Mouse (Mus musculus) limb, embryonic 14.5 days (tissue): ENCODE results near the gene Luzp4. TPM values are rescaled to one million over a fixed set of nuclear protein-coding genes. Genes with fewer than 3 reads are reported as not detected.
"Not testable (repeated sequence)": the region's sequence is repeated elsewhere in the genome, so short reads cannot be mapped to it uniquely, and the experiment has no call there.

Experiments
- ATAC-seq: fragments of 200-750 bp; cut with Nextera tagmentation; 2 replicates; pipeline ENCODE4 v1.8.0; 2017; ENCODE audit warnings: low read depth, moderate number of reproducible peaks, moderate TSS enrichment; ENCODE audit not compliant: low FRiP score
- DNase-seq: peaks from one replicate; pipeline ENCODE4 v3.0.0-alpha.2; 2015; ENCODE audit warnings: low spot score
- H3K27ac ChIP-seq: fragments of 300-500 bp; sonication (generic); replicated peaks from 2 replicates; pipeline ENCODE4 v1.5.1; 2014; ENCODE audit warnings: low read depth, mild to moderate bottlenecking, low read length, moderate library complexity, mixed read lengths
- H3K27me3 ChIP-seq: fragments of 300-500 bp; sonication (generic); 2 replicates; pipeline ENCODE4 v1.6.1; 2014; ENCODE audit warnings: low read length, mixed read lengths; ENCODE audit not compliant: control insufficient read depth, insufficient read depth
- H3K36me3 ChIP-seq: fragments of 300-500 bp; sonication (generic); 2 replicates; pipeline ENCODE4 v1.6.1; 2014; ENCODE audit warnings: mild to moderate bottlenecking, low read length, moderate library complexity, mixed read lengths; ENCODE audit not compliant: control insufficient read depth, insufficient read depth
- H3K4me1 ChIP-seq: fragments of 300-500 bp; sonication (generic); 2 replicates; pipeline ENCODE4 v1.6.1; 2014; ENCODE audit warnings: antibody characterized with exemption, low read length, mixed read lengths; ENCODE audit not compliant: control insufficient read depth, insufficient read depth
- H3K4me2 ChIP-seq: fragments of 300-500 bp; sonication (generic); replicated peaks from 2 replicates; pipeline ENCODE4 v1.6.1; 2014; ENCODE audit warnings: low read depth, mild to moderate bottlenecking, low read length, moderate library complexity; ENCODE audit not compliant: severe bottlenecking
- H3K4me3 ChIP-seq: fragments of 300-500 bp; sonication (generic); replicated peaks from 2 replicates; pipeline ENCODE4 v1.5.1; 2014; ENCODE audit warnings: low read length
- H3K9ac ChIP-seq: fragments of 300-500 bp; sonication (generic); 2 replicates; pipeline ENCODE4 v1.6.1; 2014; ENCODE audit warnings: mild to moderate bottlenecking, low read depth, low read length, moderate library complexity; ENCODE audit not compliant: severe bottlenecking
- H3K9me3 ChIP-seq: fragments of 300-500 bp; sonication (generic); 2 replicates; pipeline ENCODE4 v1.6.1; 2016; ENCODE audit warnings: low read length; ENCODE audit not compliant: control insufficient read depth
- WGBS: fragments of 180-500 bp; shearing (Covaris S2); extraction: QIAGEN DNeasy Blood & Tissue Kit; methylation state at CpG from one replicate; pipeline ENCODE4 v1.1.7; 2014; 5-methylcytosine and 5-hydroxymethylcytosine counted together
- polyA plus RNA-seq, 2 experiments: library from polyadenylated mRNA; depleted of rRNA in 1 of 2; stranded (reverse) in 1 of 2; unstranded in 1 of 2; fragments of >200 nt; fragmentation: Nextera tagmentation in 1 of 2; extraction: Ambion mirVana in 1 of 2; gene quantifications; 2 replicates each; pipeline versions ENCODE4 v1.2.1 to v1.2.3; 2012 to 2014

Luzp4 gene
- polyA plus RNA-seq (2012; rRNA removed) = not detected in 2 replicates
- not detected in 2 replicates for polyA plus RNA-seq (2014; fragmentation: Nextera tagmentation; extraction: Ambion mirVana)

- H3K9ac ChIP-seq, H3K4me2 ChIP-seq, ATAC-seq, DNase-seq, H3K36me3 ChIP-seq, H3K4me3 ChIP-seq, H3K27me3 ChIP-seq, H3K9me3 ChIP-seq, H3K27ac ChIP-seq, H3K4me1 ChIP-seq: not testable (repeated sequence)
- 66% methylated on average over 2 of the region's 6 CpGs for WGBS
Observed at GRCm38 (mm10) chrX:148857340-148857739, at the start of gene Luzp4. TSS of gene Luzp4 (plus strand) at chrX:148857640.

DNA sequence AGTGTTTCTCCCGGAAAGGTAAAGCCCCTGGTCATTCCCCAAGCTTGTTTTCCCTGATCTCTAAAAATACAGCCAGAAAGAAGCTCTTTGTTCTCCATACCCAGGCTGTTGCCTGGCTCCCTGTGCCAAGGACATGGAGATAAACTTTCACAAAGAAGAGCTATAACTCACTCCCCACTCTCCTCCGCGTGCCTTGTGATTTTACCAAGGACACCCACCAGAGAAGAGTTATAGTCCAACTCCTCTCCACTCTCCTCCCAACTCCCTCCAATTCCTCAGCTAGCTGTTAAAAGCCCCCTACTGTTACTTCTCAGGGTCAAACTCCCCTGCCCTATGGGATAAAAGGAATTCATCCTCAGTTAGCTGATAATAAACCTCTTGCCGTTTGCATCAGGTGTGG lies 15.6 kb upstream of the Luzp4 start:
- not testable (repeated sequence) for H3K9ac ChIP-seq

More for the DNA sequence above, 15.6 kb upstream of the Luzp4 start:
- not testable (repeated sequence) for H3K27me3 ChIP-seq, ATAC-seq, H3K4me3 ChIP-seq, DNase-seq, H3K36me3 ChIP-seq, H3K9me3 ChIP-seq, H3K4me2 ChIP-seq, H3K27ac ChIP-seq, H3K4me1 ChIP-seq
- WGBS = 91% methylated on average over 2 of the region's 4 CpGs

Other genes with a start within 250 kb of the Luzp4 start
- not detected in 2 replicates for gene Gm8334, start 242.5 kb upstream of the Luzp4 start, polyA plus RNA-seq (2012; rRNA removed)
- gene Gm8334, start 242.5 kb upstream of the Luzp4 start, polyA plus RNA-seq (2014; fragmentation: Nextera tagmentation; extraction: Ambion mirVana) = not detected in 2 replicates
- gene Gm15127, start 194.0 kb upstream of the Luzp4 start, polyA plus RNA-seq (2012; rRNA removed) = not detected in 2 replicates
- gene Gm15127, start 194.0 kb upstream of the Luzp4 start, polyA plus RNA-seq (2014; fragmentation: Nextera tagmentation; extraction: Ambion mirVana) = not detected in 2 replicates
- gene Ott, start 216.6 kb downstream of the Luzp4 start, polyA plus RNA-seq (2012; rRNA removed) = not detected in 2 replicates
- gene Ott, start 216.6 kb downstream of the Luzp4 start, polyA plus RNA-seq (2014; fragmentation: Nextera tagmentation; extraction: Ambion mirVana) = not detected in 2 replicates